Mouse (Mus musculus) neural tube, embryonic 11.5 days (tissue): Measurements from ENCODE around the gene Lamtor3. TPM values are rescaled to one million over a fixed set of nuclear protein-coding genes. Genes with fewer than 3 reads are reported as not detected.
A peak's percentile ranks its signal among the peaks of the same experiment; 100 is the strongest.
"Not testable (repeated sequence)": the region's sequence is repeated elsewhere in the genome, so short reads cannot be mapped to it uniquely, and the experiment has no call there.

ENCODE experiments used
- ATAC-seq: fragments of 200-750 bp; cut with Nextera tagmentation; 2 replicates; pipeline ENCODE4 v1.8.0; 2017; ENCODE audit warnings: moderate number of reproducible peaks, mild to moderate bottlenecking, moderate TSS enrichment, moderate library complexity; ENCODE audit not compliant: insufficient read depth, low FRiP score, low TSS enrichment
- DNase-seq: peaks from one replicate; pipeline ENCODE4 v3.0.0-alpha.2; 2015; ENCODE audit warnings: low spot score
- H3K27ac ChIP-seq: fragments of 300-500 bp; sonication (generic); 2 replicates; pipeline ENCODE4 v1.5.1; 2014; ENCODE audit warnings: low read depth, mild to moderate bottlenecking, low read length
- H3K27me3 ChIP-seq: fragments of 300-500 bp; sonication (generic); 2 replicates; pipeline ENCODE4 v1.6.1; 2014; ENCODE audit warnings: mild to moderate bottlenecking, low read length, mixed read lengths; ENCODE audit not compliant: control insufficient read depth, insufficient read depth
- H3K36me3 ChIP-seq: fragments of 300-500 bp; sonication (generic); 2 replicates; pipeline ENCODE4 v1.6.1; 2014; ENCODE audit warnings: mild to moderate bottlenecking, low read length, moderate library complexity, mixed read lengths; ENCODE audit not compliant: control insufficient read depth, insufficient read depth
- H3K4me1 ChIP-seq: fragments of 300-500 bp; sonication (generic); 2 replicates; pipeline ENCODE4 v1.6.1; 2014; ENCODE audit warnings: low read length, mixed read lengths; ENCODE audit not compliant: control insufficient read depth, insufficient read depth
- H3K4me2 ChIP-seq: fragments of 300-500 bp; sonication (generic); 2 replicates; pipeline ENCODE4 v1.6.1; 2014; ENCODE audit warnings: low read depth, mild to moderate bottlenecking, moderate library complexity
- H3K4me3 ChIP-seq: fragments of 300-500 bp; sonication (generic); 2 replicates; pipeline ENCODE4 v1.5.1; 2014; ENCODE audit warnings: low read depth, low read length
- H3K9ac ChIP-seq: fragments of 300-500 bp; sonication (generic); 2 replicates; pipeline ENCODE4 v1.6.1; 2014; ENCODE audit warnings: mild to moderate bottlenecking, low read length
- H3K9me3 ChIP-seq: fragments of 300-500 bp; sonication (generic); 2 replicates; pipeline ENCODE4 v1.6.1; 2016; ENCODE audit warnings: low read length; ENCODE audit not compliant: control insufficient read depth
- WGBS: fragments of 180-500 bp; shearing (Covaris S2); extraction: QIAGEN DNeasy Blood & Tissue Kit; methylation state at CpG from one replicate; pipeline ENCODE4 v1.1.7; 2014; 5-methylcytosine and 5-hydroxymethylcytosine counted together
- polyA plus RNA-seq: library from polyadenylated mRNA; unstranded; fragments of >200 nt; fragmentation: Nextera tagmentation; extraction: Ambion mirVana; gene quantifications from 2 replicates; pipeline ENCODE4 v1.2.1, GENCODE M21; 2014

Lamtor3 gene
- polyA plus RNA-seq, 1 experiment from 2014 or later = 94.8 TPM

DNA sequence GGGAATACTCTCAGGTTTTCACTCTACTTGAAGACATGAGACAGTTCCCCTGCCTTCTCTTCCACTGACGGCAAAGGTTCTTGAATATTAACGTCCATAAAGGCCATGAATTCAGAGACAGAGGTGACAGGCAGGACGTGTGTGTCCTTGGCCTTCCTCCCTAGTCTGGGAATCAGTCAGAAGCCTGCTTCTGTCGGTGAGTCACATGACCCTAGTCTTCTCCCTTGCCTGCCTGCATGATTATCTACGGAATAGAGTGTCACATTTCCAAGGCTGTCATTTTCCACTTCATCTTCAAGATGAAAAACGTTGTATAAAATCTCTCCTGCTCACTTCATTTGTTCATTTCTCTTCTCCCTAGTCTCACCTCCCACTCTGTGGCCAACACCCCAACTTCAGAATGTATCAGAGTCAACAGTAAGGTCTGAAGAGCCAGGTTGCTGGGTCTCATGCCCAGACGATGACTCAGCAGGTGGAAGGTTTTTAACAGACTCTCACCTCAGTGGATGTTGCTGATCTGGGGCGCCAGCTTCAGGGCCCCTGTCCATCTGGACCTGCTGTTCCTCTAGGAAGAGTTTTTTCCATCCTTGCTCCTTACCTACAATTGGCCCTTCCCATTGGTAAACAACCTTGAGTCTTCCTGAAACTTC lies 43.6 kb downstream of the Lamtor3 start:
- no peak overlapping the region for H3K4me3 ChIP-seq
- ATAC-seq (no peak), DNase-seq (no peak)
- no peaks in the 10 kb centered on the region for H3K4me1 ChIP-seq
- no peak overlapping the region for H3K4me2 ChIP-seq
- no peaks in the 10 kb centered on the region for H3K36me3 ChIP-seq
- H3K9ac ChIP-seq = no peak overlapping the region
- 71% methylated on average over 8 of the region's 8 CpGs for WGBS
- no peaks in the 10 kb centered on the region for H3K9me3 ChIP-seq
- H3K27ac ChIP-seq = no peak overlapping the region
- H3K27me3 ChIP-seq = no peaks in the 10 kb centered on the region

DNA sequence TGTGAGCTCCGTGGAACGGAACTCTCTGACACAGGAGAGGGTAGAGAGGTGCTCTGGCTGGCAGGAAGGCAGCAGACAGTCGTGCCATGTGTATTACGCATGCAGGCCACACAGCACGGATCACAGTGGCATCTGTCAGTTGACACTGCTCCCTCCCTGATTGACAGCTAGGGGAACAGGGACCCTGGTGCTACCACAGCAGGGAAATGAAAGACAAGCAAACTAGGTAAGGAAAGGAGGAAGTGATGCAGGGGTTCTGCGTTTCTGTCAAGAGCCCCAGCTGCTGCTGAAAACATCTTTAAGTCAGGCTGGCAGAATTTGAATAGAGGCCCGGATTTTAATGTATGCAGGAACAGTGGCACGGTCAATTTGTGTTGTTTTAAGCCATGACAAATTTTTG lies 45.2 kb downstream of the Lamtor3 start:
- DNase-seq = no peak
- H3K27me3 ChIP-seq = no peaks in the 10 kb centered on the region
- H3K4me3 ChIP-seq = no peak overlapping the region
- no peak overlapping the region for H3K27ac ChIP-seq
- 83% methylated on average over 8 of the region's 8 CpGs for WGBS
- ATAC-seq = no peak
- no peak overlapping the region for H3K4me2 ChIP-seq
- H3K36me3 ChIP-seq = no peaks in the 10 kb centered on the region
- no peak overlapping the region for H3K9ac ChIP-seq
- no peaks in the 10 kb centered on the region for H3K4me1 ChIP-seq
- no peaks in the 10 kb centered on the region for H3K9me3 ChIP-seq

DNA sequence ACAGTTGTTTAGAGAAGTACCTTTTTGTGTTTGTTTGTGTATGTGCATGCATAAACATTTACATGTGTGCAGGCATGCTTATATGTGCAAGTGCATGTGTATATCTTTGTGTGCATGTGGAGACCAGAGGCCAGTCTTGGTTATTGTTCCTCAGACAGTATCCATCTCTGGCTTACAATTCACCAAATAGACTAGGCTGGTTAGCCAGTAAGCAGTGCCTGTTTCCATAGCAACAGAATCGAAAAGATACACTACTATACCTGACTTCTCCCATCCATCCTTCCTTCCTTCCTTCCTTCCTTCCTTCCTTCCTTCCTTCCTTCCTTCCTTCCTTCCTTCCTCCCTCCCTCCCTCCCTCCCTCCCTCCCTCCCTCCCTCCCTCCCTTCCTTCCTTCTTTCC lies 45.7 kb downstream of the Lamtor3 start:
- not testable (repeated sequence) for DNase-seq
- WGBS = 82% methylated on average over 1 of the region's 1 CpGs

DNA sequence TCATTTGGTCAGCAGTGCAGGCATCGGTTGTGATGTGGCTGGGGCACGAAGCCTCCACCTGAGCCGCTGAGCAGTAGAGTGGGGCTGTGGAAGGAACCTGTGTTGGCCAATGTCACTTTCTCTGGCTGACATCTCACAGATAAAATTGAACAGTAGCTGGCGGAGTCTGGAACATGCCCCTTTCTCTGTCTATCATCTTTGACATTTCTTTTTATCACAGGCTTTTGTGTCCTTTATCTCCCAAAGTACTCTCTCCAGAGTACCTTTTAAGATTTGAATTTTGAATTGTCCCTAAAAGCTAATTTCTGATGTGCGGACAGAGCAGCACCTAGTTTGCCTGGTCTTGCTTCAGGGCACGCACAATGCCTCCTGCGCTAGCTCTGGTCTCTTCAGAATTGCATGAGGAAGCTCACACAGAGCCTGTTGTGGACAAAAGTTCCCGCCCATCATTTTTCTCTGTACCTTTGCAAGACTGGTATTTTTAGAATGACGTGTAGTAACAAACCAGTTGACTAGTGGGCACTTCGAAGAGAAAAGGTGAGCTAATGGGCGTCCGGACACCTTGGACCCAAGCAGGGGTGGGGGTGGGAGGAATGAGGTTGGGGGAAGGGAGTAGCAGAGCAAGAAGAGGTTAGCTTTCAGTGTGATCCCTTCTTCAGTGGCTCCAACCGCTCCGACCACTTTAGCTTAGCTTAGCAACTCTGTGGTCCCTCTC lies 50.0 kb downstream of the Lamtor3 start:
- no peak for ATAC-seq
- H3K27me3 ChIP-seq = no peaks in the 10 kb centered on the region
- no peaks in the 10 kb centered on the region for H3K9me3 ChIP-seq
- no peak overlapping the region for H3K4me3 ChIP-seq
- H3K36me3 ChIP-seq = no peaks in the 10 kb centered on the region
- no peak overlapping the region for H3K27ac ChIP-seq
- H3K4me2 ChIP-seq = no peak overlapping the region
- 91% methylated on average over 14 of the region's 14 CpGs for WGBS
- no peaks in the 10 kb centered on the region for H3K4me1 ChIP-seq
- no peak for DNase-seq
- no peak overlapping the region for H3K9ac ChIP-seq

More for the DNA sequence above, 45.7 kb downstream of the Lamtor3 start:
- H3K4me3 ChIP-seq, H3K4me1 ChIP-seq, H3K9me3 ChIP-seq, H3K4me2 ChIP-seq, ATAC-seq, H3K36me3 ChIP-seq, H3K27ac ChIP-seq, H3K27me3 ChIP-seq, H3K9ac ChIP-seq: not testable (repeated sequence)

DNA sequence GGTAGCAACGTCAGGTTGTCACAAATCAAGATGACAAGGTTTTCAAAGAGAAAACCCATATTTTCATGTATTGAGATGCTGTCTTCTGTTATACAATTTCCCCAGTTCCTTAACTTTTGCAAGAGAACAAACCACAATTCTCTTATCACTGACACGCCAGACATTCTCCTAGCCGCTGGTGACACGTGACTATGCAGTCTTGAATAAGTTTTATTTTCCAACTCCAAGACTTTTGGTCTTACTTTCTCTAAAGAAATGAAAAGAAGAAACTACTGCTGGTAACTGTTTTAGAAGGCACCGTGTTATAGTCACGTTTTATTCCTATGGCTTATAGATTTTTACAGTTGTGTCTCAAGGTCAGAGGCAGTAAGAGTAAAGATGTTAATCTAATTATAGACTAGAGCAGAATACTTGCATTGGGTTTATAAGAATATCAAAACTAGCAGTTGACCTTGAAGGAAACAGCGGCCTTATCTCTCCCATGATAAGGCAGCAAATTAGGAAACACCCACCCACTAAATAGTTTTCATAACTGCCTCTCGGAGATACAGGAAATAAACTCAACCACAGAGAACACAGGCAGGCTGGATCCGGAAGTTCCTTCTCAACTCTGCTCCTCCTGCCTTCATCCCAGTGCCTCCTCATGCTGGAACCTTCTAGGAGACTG lies 50.6 kb downstream of the Lamtor3 start:
- Histone ChIP-seq H3K4me1 (no peaks in the 10 kb centered on the region), H3K36me3 (no peaks in the 10 kb centered on the region), H3K9ac (no peak overlapping the region), H3K27ac (no peak overlapping the region), H3K4me3 (no peak overlapping the region), H3K27me3 (no peaks in the 10 kb centered on the region), H3K4me2 (no peak overlapping the region), H3K9me3 (no peaks in the 10 kb centered on the region)
- 92% methylated on average over 9 of the region's 9 CpGs for WGBS
- DNase-seq (no peak), ATAC-seq (no peak)

DNA sequence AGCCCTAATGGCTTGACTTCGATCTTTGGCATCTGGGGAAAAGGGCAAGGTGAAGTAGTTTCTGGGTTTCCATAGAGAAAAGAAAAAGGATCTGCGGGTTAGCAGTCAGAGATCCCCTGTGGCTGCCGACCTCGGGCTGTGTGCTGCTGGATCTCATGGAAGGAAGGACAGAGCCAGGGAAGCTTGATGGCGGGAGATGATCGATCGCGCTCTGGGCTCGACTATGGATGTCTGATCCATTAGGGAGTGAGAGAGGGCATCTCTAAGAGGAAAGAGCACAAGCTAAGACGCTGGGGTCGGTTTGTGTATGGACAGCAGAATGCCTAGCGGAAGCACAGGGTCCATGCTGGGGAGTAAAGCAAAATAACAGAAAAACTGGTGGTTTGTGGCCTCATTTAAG lies 51.6 kb downstream of the Lamtor3 start:
- ATAC-seq = no peak
- Histone ChIP-seq H3K36me3 (no peaks in the 10 kb centered on the region), H3K4me2 (peak overlapping the region; percentile 19; the same call in 1 of the 2 replicates), H3K9me3 (no peaks in the 10 kb centered on the region), H3K9ac (0 out of 2 replicates have a peak overlapping the region, but pooled peaks have one; percentile 29), H3K4me1 (no peaks in the 10 kb centered on the region), H3K4me3 (no peak overlapping the region), H3K27me3 (no peaks in the 10 kb centered on the region), H3K27ac (no peak overlapping the region)
- peak; percentile 52 for DNase-seq
- 57% methylated on average over 12 of the region's 12 CpGs for WGBS

DNA sequence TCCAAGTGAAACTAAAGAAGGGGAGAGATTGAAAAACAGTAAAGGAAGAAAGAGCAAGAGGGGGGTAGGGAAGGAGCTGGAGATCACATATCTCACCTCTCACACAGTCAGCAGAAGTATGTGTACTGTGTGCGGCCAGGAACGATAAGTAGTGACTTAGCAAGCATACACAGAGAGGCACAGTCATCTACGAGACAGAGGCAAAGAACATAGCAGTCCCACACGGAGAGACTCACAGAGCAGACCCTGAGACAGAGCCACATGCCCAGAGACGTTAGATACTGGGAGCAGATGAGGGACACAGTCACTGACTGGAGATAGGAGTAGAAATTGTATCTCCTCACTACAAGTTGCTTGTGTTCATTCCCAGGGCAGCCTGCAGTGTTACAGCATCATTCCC lies 53.9 kb downstream of the Lamtor3 start:
- 89% methylated on average over 5 of the region's 5 CpGs for WGBS
- Histone ChIP-seq H3K36me3 (no peaks in the 10 kb centered on the region), H3K4me1 (peaks cover 5% of the 10 kb centered on the region; the same call in 1 of the 2 replicates), H3K9ac (no peak overlapping the region), H3K27ac (no peak overlapping the region), H3K4me3 (no peak overlapping the region), H3K9me3 (no peaks in the 10 kb centered on the region), H3K4me2 (no peak overlapping the region), H3K27me3 (no peaks in the 10 kb centered on the region)
- ATAC-seq (no peak), DNase-seq (no peak)

DNA sequence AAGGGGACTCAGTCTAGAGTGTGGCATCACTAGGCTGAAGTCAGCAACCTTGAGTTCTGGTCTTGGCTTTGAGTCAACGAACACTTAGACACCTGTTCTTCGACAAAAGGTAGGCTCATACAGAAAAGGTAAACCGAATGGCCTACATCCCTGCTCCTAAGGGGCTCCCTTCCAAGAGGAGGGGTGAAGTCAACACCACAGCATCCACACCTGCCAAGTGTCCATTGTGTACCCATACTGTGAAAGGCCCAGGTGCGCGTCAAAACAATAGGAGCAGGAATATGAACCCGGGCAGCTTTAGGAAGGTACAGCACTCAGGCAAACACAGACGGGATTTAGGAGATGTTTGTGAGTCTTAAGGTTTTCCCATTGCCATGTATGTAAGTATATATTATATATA lies 54.7 kb downstream of the Lamtor3 start:
- Histone ChIP-seq H3K9ac (no peak overlapping the region), H3K4me1 (peaks cover 7% of the 10 kb centered on the region; the same call in 1 of the 2 replicates), H3K36me3 (no peaks in the 10 kb centered on the region), H3K9me3 (no peaks in the 10 kb centered on the region), H3K4me3 (no peak overlapping the region), H3K27ac (no peak overlapping the region), H3K27me3 (no peaks in the 10 kb centered on the region), H3K4me2 (no peak overlapping the region)
- 96% methylated on average over 7 of the region's 7 CpGs for WGBS
- no peak for DNase-seq
- ATAC-seq = no peak
